14 mouse cellular contexts compared by ENCODE assay signal in genomic region chr11:117029569-117029955, GRCm38 (mm10).
DNase-seq lines count a peak whose midpoint lies in the region; ATAC-seq and TF ChIP-seq lines count a peak whose summit lies in the region.
"Had no signal": no experiment of that assay in that cellular context is flagged by ENCODE, and none has a peak within 500 bp of the region (broad histone marks: within the 10 kb centered on the region; RNA-seq: fewer than 3 reads in every experiment).

No protein-coding gene starts in this region.

- no peak overlapping the region for H3K4me3 ChIP-seq in MEL (ENCODE audit: control insufficient read depth in 1 of 2, insufficient read depth in 1 of 2, low read depth in 2 of 2, low read length in 2 of 2)
- H3K4me3 ChIP-seq in hindbrain, embryonic 10.5 days = no peak overlapping the region
- H3K4me3 ChIP-seq in midbrain, embryonic 16.5 days (ENCODE audit: low read depth, low read length) = no peak overlapping the region
- H3K4me3 ChIP-seq in heart, embryonic 10.5 days = no peak overlapping the region
- H3K4me3 ChIP-seq: limb, embryonic 15.5 days; megakaryocyte, embryonic 14.5 days had no signal

- H3K4me2 ChIP-seq in midbrain, embryonic 16.5 days (ENCODE audit: low read length) = no peak overlapping the region
- H3K4me2 ChIP-seq: limb, embryonic 15.5 days had no signal

- H3K27me3 ChIP-seq in MEL (ENCODE audit: control insufficient read depth in 1 of 2, insufficient read depth in 2 of 2, low read length in 2 of 2) = no peaks in the 10 kb centered on the region
- H3K27me3 ChIP-seq in hindbrain, embryonic 10.5 days (ENCODE audit: insufficient read depth, poor library complexity, severe bottlenecking) = peaks cover 5% of the 10 kb centered on the region
- H3K27me3 ChIP-seq in midbrain, embryonic 16.5 days (ENCODE audit: control insufficient read depth, insufficient read depth, low read depth, low read length) = no peaks in the 10 kb centered on the region
- peaks cover 14% of the 10 kb centered on the region for H3K27me3 ChIP-seq in heart, embryonic 10.5 days (ENCODE audit: insufficient read depth, poor library complexity, severe bottlenecking)

- peak; percentile 68 for DNase-seq in MEL (ENCODE audit: low read depth, low spot score)
- peak; percentile 23 for DNase-seq in c-Kit-positive CD71-positive TER-119-positive erythroid progenitor cells, embryonic 14.5 days (ENCODE audit: low spot score)
- DNase-seq in hindbrain, embryonic 10.5 days (ENCODE audit: low spot score) = no peak
- DNase-seq in heart, embryonic 10.5 days (ENCODE audit: low spot score) = no peak
- no peak for DNase-seq in kidney, postnatal 36 days
- no peak for DNase-seq in ovary, adult 18-20 months (ENCODE audit: low spot score)
- DNase-seq: cerebellum, adult 11-12 months; heart, adult 18-20 months; kidney, adult 11 months had no signal

- no peak for TF ChIP-seq CTCF in MEL (IDR thresholded peaks at IDR 0.05 in 2 of 3, conservative IDR thresholded peaks at IDR 0.05 in 1 of 3; ENCODE audit: control insufficient read depth in 1 of 3, insufficient read depth in 1 of 3, low read depth in 2 of 3, low read length in 3 of 3, poor library complexity in 1 of 3, severe bottlenecking in 1 of 3)

- H3K9me3 ChIP-seq in MEL (replicated peaks; ENCODE audit: insufficient read depth, low read length) = no peaks in the 10 kb centered on the region
- no peaks in the 10 kb centered on the region for H3K9me3 ChIP-seq in hindbrain, embryonic 10.5 days
- H3K9me3 ChIP-seq in midbrain, embryonic 16.5 days (replicated peaks; ENCODE audit: control insufficient read depth, low read length, poor library complexity, severe bottlenecking) = no peaks in the 10 kb centered on the region
- H3K9me3 ChIP-seq in heart, embryonic 10.5 days = no peaks in the 10 kb centered on the region
- H3K9me3 ChIP-seq: limb, embryonic 15.5 days had no signal

- peaks cover 0 to 41% of the 10 kb centered on the region in 2 experiments; a peak in 2 of 4 replicates for H3K36me3 ChIP-seq in MEL (ENCODE audit: control insufficient read depth in 1 of 2, insufficient read depth in 2 of 2, low read length in 2 of 2)
- no peaks in the 10 kb centered on the region for H3K36me3 ChIP-seq in hindbrain, embryonic 10.5 days
- no peaks in the 10 kb centered on the region for H3K36me3 ChIP-seq in midbrain, embryonic 16.5 days (ENCODE audit: control insufficient read depth, insufficient read depth, low read length)
- H3K36me3 ChIP-seq in heart, embryonic 10.5 days = no peaks in the 10 kb centered on the region
- H3K36me3 ChIP-seq: limb, embryonic 15.5 days had no signal

- WGBS in hindbrain, embryonic 10.5 days = 89% methylated on average over 3 of the region's 3 CpGs
- 92% methylated on average over 3 of the region's 3 CpGs for WGBS in midbrain, embryonic 16.5 days
- 80% methylated on average over 3 of the region's 3 CpGs for WGBS in heart, embryonic 10.5 days

- no peak overlapping the region for H3K9ac ChIP-seq in MEL (ENCODE audit: control insufficient read depth, low read depth, low read length, poor library complexity, severe bottlenecking)
- no peak overlapping the region for H3K9ac ChIP-seq in midbrain, embryonic 16.5 days (ENCODE audit: low read depth, low read length)
- H3K9ac ChIP-seq: limb, embryonic 15.5 days had no signal

- ATAC-seq in midbrain, embryonic 16.5 days = no peak
- ATAC-seq: activated CD4-positive, CD25-positive, alpha-beta regulatory T cell, adult 4 months; lung, postnatal 0 days had no signal

- TF ChIP-seq POLR2A in MEL (IDR thresholded peaks at IDR 0.05; ENCODE audit: control insufficient read depth in 1 of 2, insufficient read depth in 1 of 2, low read depth in 1 of 2, low read length in 2 of 2, poor library complexity in 1 of 2) = no peak; a peak in 1 of 4 replicates

- TF ChIP-seq EP300 in MEL (IDR thresholded peaks at IDR 0.05; ENCODE audit: low read depth in 1 of 2, low read length in 2 of 2) = 0 out of 4 replicates have a peak, but pooled peaks of 1 of the 2 experiments have one; percentile 6

- peak overlapping the region; percentile 50 for H3K27ac ChIP-seq in MEL (ENCODE audit: control insufficient read depth, low read depth, low read length)
- H3K27ac ChIP-seq in hindbrain, embryonic 10.5 days = peak overlapping the region; percentile 81
- H3K27ac ChIP-seq in midbrain, embryonic 16.5 days (ENCODE audit: low read length) = peak overlapping the region; percentile 58
- no peak overlapping the region for H3K27ac ChIP-seq in heart, embryonic 10.5 days
- H3K27ac ChIP-seq: limb, embryonic 15.5 days had no signal

- TF ChIP-seq RAD21 in MEL (IDR thresholded peaks at IDR 0.05; ENCODE audit: low read depth, low read length) = no peak

- H3K4me1 ChIP-seq in MEL (ENCODE audit: control insufficient read depth in 1 of 2, insufficient read depth in 2 of 2, low read length in 2 of 2) = peaks cover 18 to 53% of the 10 kb centered on the region in 2 experiments
- peaks cover 46% of the 10 kb centered on the region for H3K4me1 ChIP-seq in hindbrain, embryonic 10.5 days (replicated peaks)
- H3K4me1 ChIP-seq in midbrain, embryonic 16.5 days (ENCODE audit: control insufficient read depth, insufficient read depth, low read length) = peaks cover 26% of the 10 kb centered on the region
- peaks cover 41% of the 10 kb centered on the region for H3K4me1 ChIP-seq in heart, embryonic 10.5 days

- H3K79me2 ChIP-seq in MEL (ENCODE audit: control insufficient read depth, insufficient read depth, low read length, poor library complexity) = no peaks in the 10 kb centered on the region

TF ChIP-seq in MEL, 35 proteins besides CTCF, POLR2A, EP300 and RAD21:
- TF ChIP-seq BHLHE40 (IDR thresholded peaks at IDR 0.05; ENCODE audit: borderline replicate concordance, low read depth, low read length) (no peak), TAL1 (IDR thresholded peaks at IDR 0.05; ENCODE audit: low read length) (peak; percentile 3; the same call in 1 of the 2 replicates)
TF ChIP-seq in MEL: peak in this region for 1.

Comparison
In these comparisons a context has a peak if more than half of its experiments do, and no peak if none do; other contexts are left out.
1. DNase-seq: peak in MEL (single experiment) and c-Kit-positive CD71-positive TER-119-positive erythroid progenitor cells, embryonic 14.5 days (single experiment); none in hindbrain, embryonic 10.5 days (single experiment), heart, embryonic 10.5 days (single experiment), kidney, postnatal 36 days (0 of 2) and ovary, adult 18-20 months (single experiment).